Mouse (Mus musculus) heart, postnatal 0 days (tissue): ENCODE measurements at regions not wholly inside any gene's neighbourhood (a gene's known extent, or its start where the extent isn't known, plus 50 kb on each side); places are given as distances from the start of the nearest gene placed in this dataset.

Experiments used
- CTCF ChIP-seq: IDR thresholded peaks from 2 replicates; pipeline ENCODE4 v1.5.1; 2016; ENCODE audit warnings: antibody characterized with exemption, control low read depth, low read depth
- EP300 ChIP-seq: IDR thresholded peaks from 2 replicates; pipeline ENCODE4 v1.6.1; 2016; ENCODE audit warnings: antibody characterized with exemption, low read depth

DNA sequence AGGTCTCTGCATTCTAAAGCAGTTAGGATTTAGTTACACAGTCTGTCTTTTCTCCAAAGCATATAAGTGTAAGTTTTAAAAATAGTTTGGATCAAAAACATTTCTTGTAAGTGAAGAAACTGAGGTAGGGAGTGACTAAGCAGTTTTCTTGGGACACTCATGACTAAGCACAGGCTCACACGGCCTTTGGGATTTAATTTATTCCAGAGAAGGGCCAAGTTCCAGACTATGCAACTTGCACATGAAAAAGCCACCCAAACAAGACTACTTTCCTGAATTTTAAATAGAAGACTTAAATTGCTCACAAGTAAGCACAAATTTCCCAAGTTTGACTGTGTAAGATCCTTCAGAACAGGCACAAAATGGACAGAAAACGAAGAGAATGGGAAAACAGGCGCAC lies 441.8 kb upstream of the Pou3f3 start:
- TF ChIP-seq CTCF (no peak), EP300 (no peak)
